Mouse (Mus musculus): Measurements from ENCODE around the gene Rbm6. TPM values are rescaled to one million over a fixed set of nuclear protein-coding genes. Genes with fewer than 3 reads are reported as not detected.

The Rbm6 gene
- total and polyA plus RNA-seq, 2 experiments: 9.9 to 34.4 TPM

GRCm38 (mm10) chr9:107769445-107770000, 103.5 kb downstream of the Rbm6 start:
- no peak for TF ChIP-seq CTCF (IDR thresholded peaks at IDR 0.05; ENCODE audit: low read depth, low read length)
- Histone ChIP-seq H3K9ac (ENCODE audit: low read depth, low read length) (no peak overlapping the region), H3K27me3 (ENCODE audit: control insufficient read depth, insufficient read depth, low read length) (no peaks in the 10 kb centered on the region), H3K4me1 (ENCODE audit: control insufficient read depth, insufficient read depth, low read length) (peaks cover 12% of the 10 kb centered on the region; the same call in 1 of the 2 replicates), H3K36me3 (ENCODE audit: control insufficient read depth, insufficient read depth, low read length) (peaks cover 50% of the 10 kb centered on the region), H3K79me2 (ENCODE audit: control insufficient read depth, insufficient read depth, low read length) (peaks cover 18% of the 10 kb centered on the region; the same call in 1 of the 2 replicates), H3K27ac (replicated peaks; ENCODE audit: insufficient read depth, low read depth, low read length) (no peak overlapping the region), H3K4me3 (ENCODE audit: insufficient read depth, low read depth, low read length) (peak overlapping the region; percentile 87)
- DNase-seq (ENCODE audit: extremely low read depth, low read depth, low spot score): peak; percentile 14
- WGBS: 9% methylated on average over 4 of the region's 4 CpGs

- DNase-seq (ENCODE audit: extremely low read depth, low read depth, low spot score): no peak
- H3K4me3 ChIP-seq (ENCODE audit: insufficient read depth, low read depth, low read length): no peak overlapping the region
- H3K27ac ChIP-seq (replicated peaks; ENCODE audit: insufficient read depth, low read depth, low read length): no peak overlapping the region
- H3K27me3 ChIP-seq (ENCODE audit: control insufficient read depth, insufficient read depth, low read length): no peaks in the 10 kb centered on the region
- WGBS: 87% methylated on average over 5 of the region's 5 CpGs
- no peak overlapping the region for H3K9ac ChIP-seq (ENCODE audit: low read depth, low read length)
- peaks cover 12% of the 10 kb centered on the region for H3K4me1 ChIP-seq (ENCODE audit: control insufficient read depth, insufficient read depth, low read length)
- TF ChIP-seq CTCF (IDR thresholded peaks at IDR 0.05; ENCODE audit: low read depth, low read length): no peak
- TF ChIP-seq POLR2A (IDR thresholded peaks at IDR 0.05; ENCODE audit: extremely low read depth, insufficient read depth, low read length): no peak
- peaks cover 51% of the 10 kb centered on the region for H3K36me3 ChIP-seq (ENCODE audit: control insufficient read depth, insufficient read depth, low read length)
- peaks cover 18% of the 10 kb centered on the region; the same call in 1 of the 2 replicates for H3K79me2 ChIP-seq (ENCODE audit: control insufficient read depth, insufficient read depth, low read length)
Observed at GRCm38 (mm10) chr9:107768851-107769250, 104.2 kb downstream of the Rbm6 start.

- H3K36me3 ChIP-seq (ENCODE audit: control insufficient read depth, insufficient read depth, low read length): peaks cover 82% of the 10 kb centered on the region
- 87% methylated on average over 6 of the region's 6 CpGs for WGBS
- peak; percentile 22 for DNase-seq (ENCODE audit: extremely low read depth, low read depth, low spot score)
Observed at GRCm38 (mm10) chr9:107759593-107759992, 113.4 kb downstream of the Rbm6 start.

GRCm38 (mm10) chr9:107750378-107750777, 122.7 kb downstream of the Rbm6 start:
- 90% methylated on average over 5 of the region's 5 CpGs for WGBS
- H3K4me3 ChIP-seq (ENCODE audit: insufficient read depth, low read depth, low read length): no peak overlapping the region
- TF ChIP-seq CTCF (IDR thresholded peaks at IDR 0.05; ENCODE audit: low read depth, low read length): no peak
- TF ChIP-seq POLR2A (IDR thresholded peaks at IDR 0.05; ENCODE audit: extremely low read depth, insufficient read depth, low read length): no peak
- H3K79me2 ChIP-seq (ENCODE audit: control insufficient read depth, insufficient read depth, low read length): no peaks in the 10 kb centered on the region
- DNase-seq (ENCODE audit: extremely low read depth, low read depth, low spot score): no peak
- H3K27ac ChIP-seq (replicated peaks; ENCODE audit: insufficient read depth, low read depth, low read length): no peak overlapping the region
- H3K27me3 ChIP-seq (ENCODE audit: control insufficient read depth, insufficient read depth, low read length): no peaks in the 10 kb centered on the region
- H3K4me1 ChIP-seq (ENCODE audit: control insufficient read depth, insufficient read depth, low read length): no peaks in the 10 kb centered on the region
- no peak overlapping the region for H3K9ac ChIP-seq (ENCODE audit: low read depth, low read length)
- H3K36me3 ChIP-seq (ENCODE audit: control insufficient read depth, insufficient read depth, low read length): peaks cover 88% of the 10 kb centered on the region

More at GRCm38 (mm10) chr9:107759593-107759992, 113.4 kb downstream of the Rbm6 start:
- Histone ChIP-seq H3K4me3 (ENCODE audit: insufficient read depth, low read depth, low read length) (no peak overlapping the region), H3K9ac (ENCODE audit: low read depth, low read length) (no peak overlapping the region), H3K27ac (replicated peaks; ENCODE audit: insufficient read depth, low read depth, low read length) (no peak overlapping the region), H3K4me1 (ENCODE audit: control insufficient read depth, insufficient read depth, low read length) (no peaks in the 10 kb centered on the region; the same call in none of the 2 replicates), H3K79me2 (ENCODE audit: control insufficient read depth, insufficient read depth, low read length) (no peaks in the 10 kb centered on the region), H3K27me3 (ENCODE audit: control insufficient read depth, insufficient read depth, low read length) (no peaks in the 10 kb centered on the region)
- TF ChIP-seq POLR2A (IDR thresholded peaks at IDR 0.05; ENCODE audit: extremely low read depth, insufficient read depth, low read length) (no peak), CTCF (IDR thresholded peaks at IDR 0.05; ENCODE audit: low read depth, low read length) (no peak)

- H3K4me3 ChIP-seq (ENCODE audit: insufficient read depth, low read depth, low read length): no peak overlapping the region
- H3K27ac ChIP-seq (replicated peaks; ENCODE audit: insufficient read depth, low read depth, low read length): no peak overlapping the region
- peaks cover 93% of the 10 kb centered on the region for H3K36me3 ChIP-seq (ENCODE audit: control insufficient read depth, insufficient read depth, low read length)
- TF ChIP-seq CTCF (IDR thresholded peaks at IDR 0.05; ENCODE audit: low read depth, low read length): no peak
- no peak for TF ChIP-seq POLR2A (IDR thresholded peaks at IDR 0.05; ENCODE audit: extremely low read depth, insufficient read depth, low read length)
- no peak for DNase-seq (ENCODE audit: extremely low read depth, low read depth, low spot score)
- H3K9ac ChIP-seq (ENCODE audit: low read depth, low read length): no peak overlapping the region
- WGBS: 93% methylated on average over 3 of the region's 3 CpGs
- no peaks in the 10 kb centered on the region for H3K79me2 ChIP-seq (ENCODE audit: control insufficient read depth, insufficient read depth, low read length)
- H3K27me3 ChIP-seq (ENCODE audit: control insufficient read depth, insufficient read depth, low read length): no peaks in the 10 kb centered on the region
- no peaks in the 10 kb centered on the region for H3K4me1 ChIP-seq (ENCODE audit: control insufficient read depth, insufficient read depth, low read length)
Observed at GRCm38 (mm10) chr9:107748063-107748462, 125.0 kb downstream of the Rbm6 start.

GRCm38 (mm10) chr9:107747310-107747709, 125.7 kb downstream of the Rbm6 start:
- no peak overlapping the region for H3K27ac ChIP-seq (replicated peaks; ENCODE audit: insufficient read depth, low read depth, low read length)
- DNase-seq (ENCODE audit: extremely low read depth, low read depth, low spot score): no peak
- H3K4me3 ChIP-seq (ENCODE audit: insufficient read depth, low read depth, low read length): no peak overlapping the region
- TF ChIP-seq POLR2A (IDR thresholded peaks at IDR 0.05; ENCODE audit: extremely low read depth, insufficient read depth, low read length): no peak
- no peak for TF ChIP-seq CTCF (IDR thresholded peaks at IDR 0.05; ENCODE audit: low read depth, low read length)
- no peaks in the 10 kb centered on the region for H3K79me2 ChIP-seq (ENCODE audit: control insufficient read depth, insufficient read depth, low read length)
- no peak overlapping the region for H3K9ac ChIP-seq (ENCODE audit: low read depth, low read length)
- H3K27me3 ChIP-seq (ENCODE audit: control insufficient read depth, insufficient read depth, low read length): no peaks in the 10 kb centered on the region
- peaks cover 93% of the 10 kb centered on the region for H3K36me3 ChIP-seq (ENCODE audit: control insufficient read depth, insufficient read depth, low read length)
- no peaks in the 10 kb centered on the region for H3K4me1 ChIP-seq (ENCODE audit: control insufficient read depth, insufficient read depth, low read length)
- WGBS: 83% methylated on average over 1 of the region's 1 CpGs
